13 mouse cellular contexts compared by ENCODE assay signal in the genomic region with DNA sequence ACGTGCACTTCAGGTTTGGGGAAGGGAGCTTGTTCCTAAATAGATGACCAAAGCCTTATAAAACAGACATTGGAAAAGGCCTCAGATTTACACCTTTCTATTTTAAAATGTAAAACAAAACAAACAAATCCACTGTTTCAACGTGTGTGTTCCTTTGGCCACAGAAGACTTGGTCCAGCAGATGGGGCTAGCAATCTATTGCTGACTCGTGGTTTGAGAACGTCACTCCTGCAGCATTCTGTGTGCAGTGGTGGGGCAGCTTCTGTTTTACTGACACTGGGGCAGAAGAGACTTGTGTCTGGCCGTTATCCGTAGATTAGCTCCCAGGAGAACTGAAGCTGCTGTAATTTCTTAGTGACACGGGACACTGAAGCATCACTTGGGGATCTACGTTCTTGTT. TPM values are rescaled to one million over a fixed set of nuclear protein-coding genes. Genes with fewer than 3 reads are reported as not detected.
DNase-seq lines count a peak whose midpoint lies in the region; ATAC-seq and TF ChIP-seq lines count a peak whose summit lies in the region.
"Had no signal": no experiment of that assay in that cellular context is flagged by ENCODE, and none has a peak within 500 bp of the region (broad histone marks: within the 10 kb centered on the region; RNA-seq: fewer than 3 reads in every experiment).

No protein-coding gene starts in this region.

- H3K9ac ChIP-seq in heart, postnatal 0 days (replicated peaks; ENCODE audit: low read depth, low read length): no peak overlapping the region
- no peak overlapping the region for H3K9ac ChIP-seq in lung, embryonic 14.5 days
- no peak overlapping the region for H3K9ac ChIP-seq in ES-Bruce4 (ENCODE audit: low read depth, poor library complexity, severe bottlenecking)

- peak; percentile 17; the same call in 1 of the 2 replicates for TF ChIP-seq CTCF in heart, postnatal 0 days (IDR thresholded peaks at IDR 0.05; ENCODE audit: low read depth)
- peak; percentile 36 for TF ChIP-seq CTCF in lung, embryonic 14.5 days (IDR thresholded peaks at IDR 0.05; ENCODE audit: low read depth)
- no peak for TF ChIP-seq CTCF in lung, adult 2 months (IDR thresholded peaks at IDR 0.05; ENCODE audit: insufficient read depth, low read length)
- peak; percentile 25 for TF ChIP-seq CTCF in ES-Bruce4 (IDR thresholded peaks at IDR 0.05; ENCODE audit: low read depth, low read length)

- H3K4me1 ChIP-seq in heart, postnatal 0 days (ENCODE audit: control insufficient read depth, insufficient read depth): peaks cover 6% of the 10 kb centered on the region
- H3K4me1 ChIP-seq in lung, embryonic 14.5 days (ENCODE audit: insufficient read depth): no peaks in the 10 kb centered on the region
- H3K4me1 ChIP-seq in lung, adult 2 months (ENCODE audit: control insufficient read depth, insufficient read depth, low read length): no peaks in the 10 kb centered on the region
- no peaks in the 10 kb centered on the region for H3K4me1 ChIP-seq in ES-Bruce4 (ENCODE audit: control insufficient read depth, insufficient read depth, low read length)
- H3K4me1 ChIP-seq: hindbrain, embryonic 10.5 days had no signal

- no peak overlapping the region for H3K4me3 ChIP-seq in heart, postnatal 0 days (ENCODE audit: low read depth, low read length)
- H3K4me3 ChIP-seq in lung, embryonic 14.5 days (ENCODE audit: low read depth, low read length): no peak overlapping the region
- H3K4me3 ChIP-seq in lung, adult 2 months (replicated peaks; ENCODE audit: extremely low read depth, low read depth, low read length): no peak overlapping the region
- no peak overlapping the region for H3K4me3 ChIP-seq in ES-Bruce4 (ENCODE audit: low read depth, low read length)
- H3K4me3 ChIP-seq: hindbrain, embryonic 10.5 days; myocyte had no signal

- no peak overlapping the region for H3K4me2 ChIP-seq in heart, postnatal 0 days (ENCODE audit: low read depth, low read length)
- H3K4me2 ChIP-seq in lung, embryonic 14.5 days: no peak overlapping the region

- TF ChIP-seq EP300 in heart, postnatal 0 days (IDR thresholded peaks at IDR 0.05; ENCODE audit: low read depth): no peak
- no peak for TF ChIP-seq EP300 in ES-Bruce4 (IDR thresholded peaks at IDR 0.05; ENCODE audit: insufficient read depth, low read depth, low read length)

- WGBS in heart, postnatal 0 days: 65% methylated on average over 8 of the region's 8 CpGs
- 75% methylated on average over 8 of the region's 8 CpGs for WGBS in lung, embryonic 14.5 days
- 71% methylated on average over 8 of the region's 8 CpGs for whole genome bisulfite sequencing in lung, adult 2 months

- no peak overlapping the region for H3K27ac ChIP-seq in heart, postnatal 0 days (ENCODE audit: low read depth)
- H3K27ac ChIP-seq in lung, embryonic 14.5 days (ENCODE audit: low read depth): no peak overlapping the region
- no peak overlapping the region for H3K27ac ChIP-seq in ES-Bruce4 (ENCODE audit: insufficient read depth, low read length)
- H3K27ac ChIP-seq: hindbrain, embryonic 10.5 days had no signal

- peaks cover 81% of the 10 kb centered on the region for H3K36me3 ChIP-seq in heart, postnatal 0 days (replicated peaks; ENCODE audit: control insufficient read depth, insufficient read depth, low read length)
- H3K36me3 ChIP-seq in lung, embryonic 14.5 days (ENCODE audit: insufficient read depth): peaks cover 67% of the 10 kb centered on the region
- peaks cover 23% of the 10 kb centered on the region for H3K36me3 ChIP-seq in ES-Bruce4 (ENCODE audit: control insufficient read depth, insufficient read depth, low read length, poor library complexity, severe bottlenecking)

- H3K9me3 ChIP-seq in heart, postnatal 0 days (replicated peaks; ENCODE audit: control insufficient read depth, low read length): no peaks in the 10 kb centered on the region
- no peaks in the 10 kb centered on the region for H3K9me3 ChIP-seq in lung, embryonic 14.5 days (ENCODE audit: low read depth, low read length)
- no peaks in the 10 kb centered on the region for H3K9me3 ChIP-seq in ES-Bruce4 (replicated peaks; ENCODE audit: control insufficient read depth, insufficient read depth, low read length, poor library complexity, severe bottlenecking)
- H3K9me3 ChIP-seq: hindbrain, embryonic 10.5 days had no signal

- no peaks in the 10 kb centered on the region for H3K27me3 ChIP-seq in heart, postnatal 0 days (ENCODE audit: control insufficient read depth, insufficient read depth, low read length)
- H3K27me3 ChIP-seq in lung, embryonic 14.5 days (ENCODE audit: insufficient read depth, low read length): no peaks in the 10 kb centered on the region
- no peaks in the 10 kb centered on the region for H3K27me3 ChIP-seq in ES-Bruce4 (ENCODE audit: control insufficient read depth, insufficient read depth, low read length, poor library complexity, severe bottlenecking)

- DNase-seq in heart, postnatal 0 days (ENCODE audit: low spot score): no peak
- no peak for DNase-seq in heart, postnatal 36 days
- peak; percentile 38 for DNase-seq in lung, embryonic 14.5 days
- DNase-seq in lung, adult 2 months: no peak
- no peak for DNase-seq in embryo, embryonic 10.5 days (ENCODE audit: low spot score)
- DNase-seq: cerebellum, adult 9-11 months; gastrocnemius, postnatal 36 days; retina, postnatal 1 day had no signal

- intact Hi-C loops in heart, postnatal 36 days (cut with DNase I): no loop called here

- no peak for ATAC-seq in heart, postnatal 0 days (ENCODE audit: insufficient read depth, low read depth)
- ATAC-seq in lung, embryonic 14.5 days (ENCODE audit: insufficient read depth): no peak
- ATAC-seq in granulocyte monocyte progenitor cell, adult 5-6 weeks (replicated peaks; ENCODE audit: poor library complexity, severe bottlenecking): 0 out of 2 replicates have a peak, but pooled peaks have one; percentile 37

- no peak for TF ChIP-seq POLR2A in lung, adult 2 months (IDR thresholded peaks at IDR 0.05; ENCODE audit: borderline replicate concordance, extremely low read depth, low read depth, low read length)
- no peak for TF ChIP-seq POLR2A in ES-Bruce4 (IDR thresholded peaks at IDR 0.05; ENCODE audit: insufficient read depth, low read length)

RNA-seq across cellular contexts. Expression of gene Rmnd1, which starts 6.9 kb away (rescaled TPM):
- 45.5 and 172 TPM in 2 replicates for total RNA-seq in heart, postnatal 0 days (2014; rRNA removed; ENCODE audit: low replicate concordance)
- 76.1 and 82.1 TPM in 2 replicates for polyA plus RNA-seq in heart, postnatal 0 days (2015; fragmentation: Nextera tagmentation; extraction: Ambion mirVana)
- 10 to 100 TPM; 62.2 to 63.2 TPM for total RNA-seq in heart, postnatal 36 days (2021)
- polyA plus RNA-seq in lung, embryonic 14.5 days (2014; fragmentation: Nextera tagmentation; extraction: Ambion mirVana): 46.0 and 46.3 TPM in 2 replicates
- 11.1 and 16.5 TPM in 2 replicates for polyA plus RNA-seq in lung, adult 2 months (2012; rRNA removed)
- 72.8 and 77.1 TPM in 2 replicates for polyA plus RNA-seq in ES-Bruce4 (2011; ENCODE audit: insufficient read depth, insufficient read length, low read depth, missing spikeins)
- total RNA-seq in granulocyte monocyte progenitor cell, adult 5-6 weeks (2014; fragmentation: Nextera tagmentation): 53.9 and 72.4 TPM in 2 replicates
- total RNA-seq in granulocyte monocyte progenitor cell, adult 5-6 weeks (2017): 58.3 and 62.8 TPM in 2 replicates

RNA-seq across cellular contexts. Expression of gene Armt1, which starts 7.0 kb away (rescaled TPM):
- 10.0 and 14.7 TPM in 2 replicates for total RNA-seq in heart, postnatal 0 days (2014; rRNA removed; ENCODE audit: low replicate concordance)
- 8.5 and 8.9 TPM in 2 replicates for polyA plus RNA-seq in heart, postnatal 0 days (2015; fragmentation: Nextera tagmentation; extraction: Ambion mirVana)
- total RNA-seq in heart, postnatal 36 days (2021): 1 to 10 TPM; 7.3 to 8.7 TPM
- 20.7 and 21.1 TPM in 2 replicates for polyA plus RNA-seq in lung, embryonic 14.5 days (2014; fragmentation: Nextera tagmentation; extraction: Ambion mirVana)
- 4.3 and 7.2 TPM in 2 replicates for polyA plus RNA-seq in lung, adult 2 months (2012; rRNA removed)
- polyA plus RNA-seq in ES-Bruce4 (2011; ENCODE audit: insufficient read depth, insufficient read length, low read depth, missing spikeins): 80.4 and 84.0 TPM in 2 replicates
- 34.1 and 46.8 TPM in 2 replicates for total RNA-seq in granulocyte monocyte progenitor cell, adult 5-6 weeks (2014; fragmentation: Nextera tagmentation)
- total RNA-seq in granulocyte monocyte progenitor cell, adult 5-6 weeks (2017): 44.6 and 52.3 TPM in 2 replicates

RNA-seq across cellular contexts. Expression of gene Zbtb2, which starts 37.3 kb away (rescaled TPM):
- total RNA-seq in heart, postnatal 0 days (2014; rRNA removed; ENCODE audit: low replicate concordance): 16.3 and 19.8 TPM in 2 replicates
- 5.1 and 5.2 TPM in 2 replicates for polyA plus RNA-seq in heart, postnatal 0 days (2015; fragmentation: Nextera tagmentation; extraction: Ambion mirVana)
- total RNA-seq in heart, postnatal 36 days (2021): 1 to 10 TPM; 6.2 to 6.3 TPM
- polyA plus RNA-seq in lung, embryonic 14.5 days (2014; fragmentation: Nextera tagmentation; extraction: Ambion mirVana): 17.3 and 18.1 TPM in 2 replicates
- polyA plus RNA-seq in lung, adult 2 months (2012; rRNA removed): 8.8 and 9.9 TPM in 2 replicates
- polyA plus RNA-seq in ES-Bruce4 (2011; ENCODE audit: insufficient read depth, insufficient read length, low read depth, missing spikeins): 11.0 and 13.1 TPM in 2 replicates
- total RNA-seq in granulocyte monocyte progenitor cell, adult 5-6 weeks (2014; fragmentation: Nextera tagmentation): 6.8 and 12.9 TPM in 2 replicates
- 11.1 and 13.4 TPM in 2 replicates for total RNA-seq in granulocyte monocyte progenitor cell, adult 5-6 weeks (2017)

RNA-seq across cellular contexts. Expression of gene Ccdc170, which starts 57.1 kb away (rescaled TPM):
- 0.46 TPM in 1 of 2 replicates, not detected in the other for total RNA-seq in heart, postnatal 0 days (2014; rRNA removed; ENCODE audit: low replicate concordance)
- 0.22 TPM in 1 of 2 replicates, not detected in the other for polyA plus RNA-seq in heart, postnatal 0 days (2015; fragmentation: Nextera tagmentation; extraction: Ambion mirVana)
- total RNA-seq in heart, postnatal 36 days (2021): 1 to 10 TPM in 1 of 2 experiments, under 1 TPM in 1; 0.31 to 1.0 TPM
- polyA plus RNA-seq in lung, embryonic 14.5 days (2014; fragmentation: Nextera tagmentation; extraction: Ambion mirVana): 0.12 TPM in 2 replicates
- 1.5 and 2.5 TPM in 2 replicates for polyA plus RNA-seq in lung, adult 2 months (2012; rRNA removed)
- polyA plus RNA-seq in ES-Bruce4 (2011; ENCODE audit: insufficient read depth, insufficient read length, low read depth, missing spikeins): 4.2 and 6.8 TPM in 2 replicates
- not detected in 2 replicates for total RNA-seq in granulocyte monocyte progenitor cell, adult 5-6 weeks (2014; fragmentation: Nextera tagmentation)
- total RNA-seq in granulocyte monocyte progenitor cell, adult 5-6 weeks (2017): 0.43 and 0.72 TPM in 2 replicates
- polyA plus RNA-seq: limb, embryonic 11.5 days had no signal
